Mouse (Mus musculus) adrenal gland, adult 18-20 months (tissue): ENCODE results near the gene Srd5a2. TPM values are rescaled to one million over a fixed set of nuclear protein-coding genes. Genes with fewer than 3 reads are reported as not detected.

Experiments
- DNase-seq, 2 experiments: peaks; one replicate each; pipeline ENCODE4 v3.0.0; 2021 to 2022; ENCODE audit warnings: low spot score in 2 of 2
- total RNA-seq, 2 experiments: library from RNA; stranded (reverse); gene quantifications; 1 replicate in 1 of 2; 2 replicates in 1 of 2; pipeline ENCODE4 v1.2.3; 2021

The Srd5a2 gene
- total RNA-seq, 2 experiments from 2014 or later = 233 to 1,450 TPM

- DNase-seq = no peak
Measured at GRCm38 (mm10) chr17:73986571-73986970, 61.1 kb downstream of the Srd5a2 start.

- no peak for DNase-seq
Measured at GRCm38 (mm10) chr17:73985936-73986335, 61.8 kb downstream of the Srd5a2 start.

- DNase-seq = no peak
Measured at GRCm38 (mm10) chr17:73984508-73984907, 63.2 kb downstream of the Srd5a2 start.

GRCm38 (mm10) chr17:73982871-73983270, 64.8 kb downstream of the Srd5a2 start:
- DNase-seq = no peak

- DNase-seq = no peak
Measured at GRCm38 (mm10) chr17:73976066-73976465, 71.7 kb downstream of the Srd5a2 start.

GRCm38 (mm10) chr17:73972648-73973047, 75.1 kb downstream of the Srd5a2 start:
- no peak for DNase-seq

- no peak for DNase-seq
Measured at GRCm38 (mm10) chr17:73971291-73971690, 76.4 kb downstream of the Srd5a2 start.

- DNase-seq = peak; percentile 20 to 52
Measured at GRCm38 (mm10) chr17:73970361-73971027, 77.2 kb downstream of the Srd5a2 start.

Other genes with a start within 250 kb of the Srd5a2 start
- 10 to 100 TPM; 59.2 to 70.6 TPM for gene Ehd3, start 243.8 kb downstream of the Srd5a2 start, total RNA-seq
- gene Xdh, start 97.7 kb downstream of the Srd5a2 start, total RNA-seq = 100 to 1,000 TPM; 130 to 431 TPM
- 100 to 1,000 TPM in 1 of 2 experiments, 10 to 100 TPM in 1; 76.5 to 101 TPM for gene Memo1, start 247.6 kb upstream of the Srd5a2 start, total RNA-seq